Mouse (Mus musculus): ENCODE data around the gene Vmn1r39.
A peak's percentile ranks its signal among the peaks of the same experiment; 100 is the strongest.
"Not testable (repeated sequence)": the region's sequence is repeated elsewhere in the genome, so short reads cannot be mapped to it uniquely, and the experiment has no call there.

Vmn1r39 gene

DNA sequence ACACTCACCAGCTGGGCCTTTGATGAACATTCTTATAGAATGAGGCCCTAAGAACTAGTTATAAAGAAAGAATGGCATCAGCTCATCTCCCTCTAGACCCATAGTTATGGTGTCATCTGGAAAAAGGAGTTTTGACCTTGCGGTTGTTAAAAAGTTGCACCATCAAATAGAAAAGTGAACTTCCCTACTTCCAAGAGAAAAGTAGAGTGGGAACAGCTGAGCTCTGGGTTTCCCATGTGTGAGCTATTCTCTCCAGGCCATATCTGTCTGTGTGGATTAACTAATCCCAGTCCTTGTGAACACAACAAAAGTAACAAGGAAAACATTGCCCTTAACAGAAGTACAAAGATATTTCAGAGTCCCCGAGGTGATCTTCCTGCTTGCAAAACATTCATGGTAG, at the start of gene Vmn1r39:
TSS of gene Vmn1r39 (minus strand) at position 101 of the 400 bp plus-strand sequence.
- no peak for DNase-seq

DNA sequence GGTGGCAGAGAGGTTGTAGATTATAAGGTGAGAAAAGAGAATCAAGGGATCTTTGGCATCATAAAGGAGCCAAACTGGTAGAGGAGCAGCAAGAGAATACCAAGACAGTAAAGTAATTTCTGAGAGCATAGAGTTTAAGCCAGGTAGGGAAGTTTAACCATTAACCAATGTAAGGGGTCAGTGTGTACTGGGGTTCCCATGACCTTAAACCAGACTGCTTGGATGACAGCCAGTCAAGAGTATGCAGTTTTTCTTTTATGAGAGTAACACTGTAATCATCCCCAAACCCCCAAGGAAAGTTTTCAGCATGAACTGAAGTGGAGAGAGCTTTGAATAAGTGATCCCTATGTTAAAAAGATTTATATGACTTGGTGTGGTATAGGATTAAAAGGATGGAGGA, 49.0 kb upstream of the Vmn1r39 start:
- DNase-seq: no peak

DNA sequence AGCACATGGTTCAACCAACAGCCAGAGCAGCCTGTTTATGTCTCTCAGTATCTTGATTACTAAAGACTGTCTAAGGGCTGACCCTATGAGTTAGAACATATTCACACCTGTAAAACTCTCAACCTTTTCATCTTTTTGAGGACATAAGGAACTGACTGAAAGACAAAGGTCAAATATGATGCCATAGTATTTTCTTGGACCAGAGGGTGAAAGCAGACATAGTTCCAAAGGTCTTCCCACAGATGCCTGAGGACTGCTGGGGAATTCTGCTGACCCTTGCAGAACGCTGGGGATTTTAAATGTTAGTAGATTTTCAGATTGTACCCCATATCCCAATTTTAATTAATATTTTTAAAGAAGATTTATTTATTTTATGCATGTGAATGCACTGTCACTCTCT, 47.9 kb upstream of the Vmn1r39 start:
- no peak for DNase-seq

- no peak for DNase-seq
These were observed 45.8 kb upstream of the Vmn1r39 start for GRCm38 (mm10) chr6:66856236-66856635.

DNA sequence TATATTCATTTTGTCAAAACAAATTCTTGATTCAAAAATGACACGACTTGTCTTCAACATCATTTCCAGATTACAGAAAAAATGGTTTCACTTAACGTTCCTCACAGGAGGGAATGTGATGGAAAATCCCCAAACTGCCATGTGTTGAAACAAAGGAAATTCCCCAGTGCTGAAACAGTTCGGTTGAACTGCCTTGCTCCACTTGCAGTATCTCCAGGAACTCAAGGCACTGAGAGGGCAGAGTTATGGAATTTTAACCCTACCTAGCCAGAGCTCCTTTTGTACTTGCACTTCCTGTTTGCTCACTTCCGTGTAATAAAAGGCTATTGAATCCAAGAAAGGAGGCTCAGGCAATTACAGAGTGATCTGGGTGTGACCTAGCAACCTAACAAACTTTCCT, 38.5 kb upstream of the Vmn1r39 start:
- no peak for DNase-seq

- peak; percentile 18 for DNase-seq
These were observed 30.2 kb upstream of the Vmn1r39 start for GRCm38 (mm10) chr6:66840631-66841030.

DNA sequence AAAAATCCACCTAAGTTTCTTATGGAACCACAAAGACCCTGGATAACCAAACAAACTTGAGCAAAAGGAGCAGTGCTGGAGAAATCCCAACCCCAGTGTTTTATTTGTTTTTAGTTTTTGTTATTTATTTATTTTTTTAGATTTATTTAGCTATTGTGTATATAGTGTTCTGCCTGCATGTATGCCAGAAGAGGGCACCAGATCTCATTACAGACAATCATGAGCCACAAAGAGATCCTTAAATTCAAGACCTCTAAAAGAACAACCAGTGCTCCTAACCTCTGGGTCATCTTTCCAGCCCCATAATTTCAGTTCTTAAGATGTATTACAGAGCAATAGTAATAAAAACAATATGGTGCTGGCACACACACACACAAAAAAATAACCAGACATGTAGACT, 26.5 kb upstream of the Vmn1r39 start:
- DNase-seq: no peak

DNA sequence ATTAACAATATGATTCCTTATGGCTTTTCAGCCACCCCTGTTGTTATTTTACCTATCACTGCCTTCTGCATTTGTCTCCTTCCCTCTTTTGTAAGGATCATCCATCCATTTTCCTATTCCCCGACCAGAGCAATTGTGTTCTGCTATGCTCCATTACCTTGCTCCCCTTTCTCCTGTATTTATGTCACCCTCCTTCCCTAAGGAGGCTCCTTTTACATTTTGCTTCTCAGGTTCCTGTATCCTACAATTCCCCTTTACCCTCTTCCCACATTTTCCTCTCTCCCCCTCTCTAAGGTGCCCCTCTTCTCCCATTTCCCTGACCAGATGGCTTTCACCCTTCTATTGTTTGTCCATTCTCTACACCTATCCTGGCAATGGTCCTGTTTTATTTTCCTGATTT, 4.1 kb downstream of the Vmn1r39 start:
- DNase-seq: no peak

- no peak for DNase-seq
These were observed 4.7 kb downstream of the Vmn1r39 start for GRCm38 (mm10) chr6:66805713-66806112.

GRCm38 (mm10) chr6:66782527-66782926, 27.9 kb downstream of the Vmn1r39 start, which contains the start of gene Vmn1r38:
TSS of gene Vmn1r38 (minus strand) at chr6:66782627.
- DNase-seq: not testable (repeated sequence)
